Mouse (Mus musculus) heart, embryonic 14.5 days (tissue): ENCODE results near the gene Stard3. TPM values are rescaled to one million over a fixed set of nuclear protein-coding genes. Genes with fewer than 3 reads are reported as not detected.

Experiments used
- ATAC-seq: fragments of 200-750 bp; cut with Nextera tagmentation; 2 replicates; pipeline ENCODE4 v1.8.0; 2017; ENCODE audit warnings: low read depth, moderate TSS enrichment; ENCODE audit not compliant: insufficient number of reproducible peaks, insufficient read depth, low FRiP score
- H3K27ac ChIP-seq, 2 experiments: fragments of 200-500 bp in 1 of 2; fragments of 300-500 bp in 1 of 2; sonication (generic) in 1 of 2; replicated peaks in 1 of 2; 2 replicates each; pipeline ENCODE4 v1.5.1; 2012 to 2014; ENCODE audit warnings: low read depth in 2 of 2, low read length in 2 of 2, control low read depth in 1 of 2, mild to moderate bottlenecking in 1 of 2, mixed read lengths in 1 of 2; ENCODE audit not compliant: control insufficient read depth in 1 of 2, insufficient read depth in 1 of 2
- H3K27me3 ChIP-seq: fragments of 300-500 bp; sonication (generic); 2 replicates; pipeline ENCODE4 v1.6.1; 2014; ENCODE audit warnings: mild to moderate bottlenecking, low read length, control low read depth; ENCODE audit not compliant: control insufficient read depth, insufficient read depth
- H3K36me3 ChIP-seq: fragments of 300-500 bp; sonication (generic); 2 replicates; pipeline ENCODE4 v1.6.1; 2014; ENCODE audit warnings: mild to moderate bottlenecking, control low read depth, low read length, mixed read lengths; ENCODE audit not compliant: control insufficient read depth, insufficient read depth
- H3K4me1 ChIP-seq, 2 experiments: fragments of 200-500 bp in 1 of 2; fragments of 300-500 bp in 1 of 2; sonication (generic) in 1 of 2; 2 replicates each; pipeline ENCODE4 v1.6.1; 2012 to 2014; ENCODE audit warnings: low read length in 2 of 2, control low read depth in 1 of 2, mixed read lengths in 1 of 2; ENCODE audit not compliant: control insufficient read depth in 2 of 2, insufficient read depth in 2 of 2
- H3K4me2 ChIP-seq: fragments of 300-500 bp; sonication (generic); 2 replicates; pipeline ENCODE4 v1.6.1; 2014; ENCODE audit warnings: mild to moderate bottlenecking, low read length
- H3K4me3 ChIP-seq, 2 experiments: fragments of 200-500 bp in 1 of 2; fragments of 300-500 bp in 1 of 2; sonication (generic) in 1 of 2; 2 replicates each; pipeline ENCODE4 v1.5.1; 2012 to 2014; ENCODE audit warnings: low read length in 2 of 2, mild to moderate bottlenecking in 2 of 2, control low read depth in 1 of 2, low read depth in 1 of 2, moderate library complexity in 1 of 2; ENCODE audit not compliant: control insufficient read depth in 1 of 2, insufficient read depth in 1 of 2
- H3K9ac ChIP-seq: fragments of 300-500 bp; sonication (generic); 2 replicates; pipeline ENCODE4 v1.6.1; 2014; ENCODE audit warnings: mild to moderate bottlenecking, low read length
- H3K9me3 ChIP-seq: fragments of 300-500 bp; sonication (generic); 2 replicates; pipeline ENCODE4 v1.6.1; 2016; ENCODE audit warnings: low read length, control low read depth; ENCODE audit not compliant: control insufficient read depth
- WGBS: fragments of 180-500 bp; shearing (Covaris S2); extraction: QIAGEN DNeasy Blood & Tissue Kit; methylation state at CpG from one replicate; pipeline ENCODE4 v1.1.7; 2014; 5-methylcytosine and 5-hydroxymethylcytosine counted together
- polyA plus RNA-seq: library from polyadenylated mRNA; unstranded; fragments of >200 nt; fragmentation: Nextera tagmentation; extraction: Ambion mirVana; gene quantifications from 2 replicates; pipeline ENCODE4 v1.2.1, GENCODE M21; 2014

Gene Stard3
- polyA plus RNA-seq, 1 experiment from 2014 or later = 33.1 TPM

GRCm38 (mm10) chr11:98320381-98320780 is 37.8 kb upstream of the Stard3 start:
- Histone ChIP-seq H3K4me1 (no peaks in the 10 kb centered on the region), H3K4me2 (no peak overlapping the region), H3K36me3 (no peaks in the 10 kb centered on the region), H3K9me3 (no peaks in the 10 kb centered on the region), H3K27me3 (peaks cover 100% of the 10 kb centered on the region), H3K27ac (no peak overlapping the region), H3K4me3 (no peak overlapping the region), H3K9ac (no peak overlapping the region)
- 14% methylated on average over 12 of the region's 12 CpGs for WGBS
- ATAC-seq = no peak

GRCm38 (mm10) chr11:98320806-98321676 is 37.1 kb upstream of the Stard3 start:
- WGBS = 2% methylated on average over 30 of the region's 30 CpGs
- Histone ChIP-seq H3K9ac (no peak overlapping the region), H3K9me3 (no peaks in the 10 kb centered on the region), H3K4me2 (no peak overlapping the region), H3K4me3 (no peak overlapping the region), H3K4me1 (no peaks in the 10 kb centered on the region), H3K36me3 (no peaks in the 10 kb centered on the region), H3K27ac (no peak overlapping the region), H3K27me3 (peaks cover 100% of the 10 kb centered on the region)
- no peak for ATAC-seq

GRCm38 (mm10) chr11:98321677-98322003 is 36.5 kb upstream of the Stard3 start:
- Histone ChIP-seq H3K9me3 (no peaks in the 10 kb centered on the region), H3K4me2 (no peak overlapping the region), H3K9ac (no peak overlapping the region), H3K36me3 (no peaks in the 10 kb centered on the region), H3K27ac (no peak overlapping the region), H3K27me3 (peaks cover 100% of the 10 kb centered on the region), H3K4me3 (no peak overlapping the region), H3K4me1 (no peaks in the 10 kb centered on the region)
- no peak for ATAC-seq
- 9% methylated on average over 5 of the region's 5 CpGs for WGBS

GRCm38 (mm10) chr11:98322159-98322558 is 36.0 kb upstream of the Stard3 start:
- no peak for ATAC-seq
- WGBS = 7% methylated on average over 1 of the region's 1 CpGs

DNA sequence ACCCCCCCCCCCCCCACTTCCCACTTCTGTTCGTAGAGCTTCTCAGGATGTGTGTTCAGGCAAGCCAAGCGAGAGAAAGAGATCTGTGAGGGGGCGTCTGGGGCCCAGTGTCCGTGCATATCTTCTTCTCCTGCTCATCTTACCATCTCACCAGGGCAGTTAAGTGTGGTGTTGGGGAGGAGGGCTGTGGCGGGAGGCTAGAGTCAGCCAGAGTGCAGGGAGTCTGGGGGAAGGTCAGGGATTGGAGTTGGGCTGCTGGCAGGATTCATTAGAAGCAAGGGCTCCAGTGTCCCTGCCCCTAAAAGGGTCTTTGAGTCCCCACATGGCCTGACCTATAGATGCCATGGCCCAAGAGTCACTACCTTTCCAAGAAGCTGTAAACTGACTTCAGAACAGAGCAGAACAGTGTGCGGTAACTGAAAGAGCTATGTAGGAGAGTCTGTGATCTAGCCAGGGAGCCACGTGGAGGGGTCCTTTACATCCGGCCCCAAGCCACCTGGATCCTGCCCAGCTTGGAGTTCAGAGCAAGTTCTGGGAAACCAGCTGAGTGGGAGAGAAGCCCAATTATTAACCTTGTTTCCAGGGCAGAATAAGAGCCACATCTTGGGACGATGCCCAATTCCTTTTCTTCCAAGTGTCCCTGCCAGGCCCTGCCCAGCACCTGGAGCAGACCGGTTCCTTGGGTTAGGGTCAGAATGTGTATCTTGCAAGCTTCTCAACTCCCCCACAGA is 34.9 kb upstream of the Stard3 start:
- ATAC-seq = no peak
- Histone ChIP-seq H3K27me3 (peaks cover 100% of the 10 kb centered on the region), H3K27ac (no peak overlapping the region), H3K4me3 (no peak overlapping the region), H3K36me3 (no peaks in the 10 kb centered on the region), H3K4me2 (no peak overlapping the region), H3K9me3 (no peaks in the 10 kb centered on the region), H3K9ac (no peak overlapping the region), H3K4me1 (peaks cover 3 to 13% of the 10 kb centered on the region in 2 experiments; a peak in 3 of 4 replicates)
- WGBS = 5% methylated on average over 10 of the region's 10 CpGs

More at GRCm38 (mm10) chr11:98322159-98322558, 36.0 kb upstream of the Stard3 start:
- Histone ChIP-seq H3K27ac (no peak overlapping the region), H3K4me2 (no peak overlapping the region), H3K9ac (no peak overlapping the region), H3K4me1 (peaks cover 0 to 1% of the 10 kb centered on the region in 2 experiments; a peak in 1 of 4 replicates), H3K4me3 (no peak overlapping the region), H3K9me3 (no peaks in the 10 kb centered on the region), H3K27me3 (peaks cover 100% of the 10 kb centered on the region), H3K36me3 (no peaks in the 10 kb centered on the region)

DNA sequence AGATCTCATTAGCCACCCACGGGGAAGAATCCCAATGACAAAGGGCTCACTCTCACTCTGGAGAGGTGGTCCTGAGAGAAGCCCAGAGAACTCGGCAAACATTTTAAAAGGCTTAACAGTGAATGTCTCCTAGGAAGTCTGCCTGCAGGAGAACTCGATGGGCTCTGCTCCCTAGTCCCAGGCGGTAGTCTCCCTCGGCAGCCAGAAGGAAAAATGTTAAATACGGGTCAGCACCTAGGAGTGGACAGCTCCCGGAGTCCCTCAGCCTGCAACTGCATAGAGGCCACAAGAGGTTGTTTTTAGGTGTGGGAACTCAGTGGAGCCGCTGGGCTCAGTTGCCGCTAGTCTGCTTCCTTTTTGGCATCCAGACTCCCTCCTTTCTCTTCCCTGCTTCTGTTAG is 34.2 kb upstream of the Stard3 start:
- peaks cover 100% of the 10 kb centered on the region for H3K27me3 ChIP-seq
- H3K4me1 ChIP-seq = peaks cover 3 to 18% of the 10 kb centered on the region in 2 experiments; a peak in 3 of 4 replicates
- no peak overlapping the region for H3K4me2 ChIP-seq
- H3K9ac ChIP-seq = no peak overlapping the region
- no peaks in the 10 kb centered on the region for H3K9me3 ChIP-seq
- no peak for ATAC-seq
- H3K27ac ChIP-seq = no peak overlapping the region
- H3K4me3 ChIP-seq = no peak overlapping the region
- H3K36me3 ChIP-seq = no peaks in the 10 kb centered on the region
- 2% methylated on average over 9 of the region's 9 CpGs for WGBS

GRCm38 (mm10) chr11:98325191-98325820 is 32.9 kb upstream of the Stard3 start:
- H3K4me1 ChIP-seq = peaks cover 3 to 18% of the 10 kb centered on the region in 2 experiments; a peak in 3 of 4 replicates
- H3K4me3 ChIP-seq = no peak overlapping the region
- no peak overlapping the region for H3K9ac ChIP-seq
- no peak overlapping the region for H3K4me2 ChIP-seq
- no peaks in the 10 kb centered on the region for H3K36me3 ChIP-seq
- H3K27ac ChIP-seq = no peak overlapping the region
- peaks cover 100% of the 10 kb centered on the region for H3K27me3 ChIP-seq
- H3K9me3 ChIP-seq = no peaks in the 10 kb centered on the region
- 9% methylated on average over 14 of the region's 14 CpGs for WGBS
- no peak for ATAC-seq
